Mouse (Mus musculus): ENCODE data around the gene Soga3. TPM values are rescaled to one million over a fixed set of nuclear protein-coding genes. Genes with fewer than 3 reads are reported as not detected.

The Soga3 gene
- total and polyA plus RNA-seq, 2 experiments from 2014 or later, result 0.07 to 2.9 TPM

DNA sequence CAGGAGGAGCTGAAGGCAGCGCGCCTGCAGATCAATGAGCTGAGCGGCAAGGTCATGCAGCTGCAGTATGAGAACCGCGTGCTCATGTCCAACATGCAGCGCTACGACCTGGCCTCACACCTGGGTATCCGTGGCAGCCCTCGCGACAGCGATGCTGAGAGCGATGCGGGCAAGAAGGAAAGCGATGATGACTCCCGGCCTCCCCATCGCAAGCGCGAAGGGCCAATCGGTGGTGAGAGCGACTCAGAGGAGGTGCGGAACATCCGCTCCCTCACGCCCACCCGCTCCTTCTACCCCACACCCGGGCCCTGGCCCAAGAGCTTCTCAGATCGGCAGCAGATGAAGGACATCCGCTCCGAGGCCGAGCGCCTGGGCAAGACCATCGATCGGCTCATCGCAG, 53.2 kb downstream of the Soga3 start:
- Histone ChIP-seq H3K4me1 (ENCODE audit: control insufficient read depth, insufficient read depth) (no peaks in the 10 kb centered on the region), H3K4me2 (ENCODE audit: low read depth, low read length) (no peak overlapping the region), H3K4me3 (ENCODE audit: low read depth, low read length) (no peak overlapping the region), H3K36me3 (replicated peaks; ENCODE audit: control insufficient read depth, insufficient read depth, low read length) (no peaks in the 10 kb centered on the region), H3K27me3 (ENCODE audit: control insufficient read depth, insufficient read depth, low read length) (no peaks in the 10 kb centered on the region), H3K27ac (ENCODE audit: low read depth) (no peak overlapping the region), H3K9me3 (replicated peaks; ENCODE audit: control insufficient read depth, low read length) (no peaks in the 10 kb centered on the region), H3K9ac (replicated peaks; ENCODE audit: low read depth, low read length) (no peak overlapping the region)
- TF ChIP-seq CTCF (IDR thresholded peaks at IDR 0.05; ENCODE audit: low read depth) (no peak), EP300 (IDR thresholded peaks at IDR 0.05; ENCODE audit: low read depth) (no peak)
- ATAC-seq (ENCODE audit: insufficient read depth, low read depth), result no peak
- WGBS, result 93% methylated on average over 33 of the region's 33 CpGs
- no peak for DNase-seq (ENCODE audit: low spot score)

DNA sequence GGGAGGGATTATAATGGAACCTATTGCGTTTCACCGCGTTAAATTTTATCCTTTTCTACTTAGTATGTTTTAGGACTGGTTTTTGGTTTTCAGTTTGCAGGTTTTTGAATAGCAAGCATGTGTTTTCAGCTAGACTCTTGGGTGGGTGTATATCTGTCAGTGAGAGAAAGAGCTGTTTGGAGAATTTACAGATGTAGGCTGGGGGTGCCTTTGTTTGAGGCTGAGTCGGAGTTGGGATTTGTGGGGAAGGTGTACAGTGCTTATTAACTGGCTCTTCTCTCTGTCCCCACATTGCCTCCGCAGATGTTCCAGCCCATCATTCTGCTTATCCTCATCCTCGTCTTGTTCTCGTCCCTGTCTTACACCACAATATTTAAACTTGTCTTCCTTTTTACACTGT, 55.0 kb downstream of the Soga3 start, which contains the start of gene Gm49353:
Gene Gm49353 (plus strand): TSS at position 313 of the 400 bp plus-strand sequence.
- ATAC-seq (ENCODE audit: insufficient read depth, low read depth), result no peak
- no peak within 1 kb of the TSS for H3K27ac ChIP-seq (ENCODE audit: low read depth)
- H3K4me1 ChIP-seq (ENCODE audit: control insufficient read depth, insufficient read depth), result no peaks in the 10 kb centered on the region
- H3K4me3 ChIP-seq (ENCODE audit: low read depth, low read length), result no peak within 1 kb of the TSS
- H3K9ac ChIP-seq (replicated peaks; ENCODE audit: low read depth, low read length), result no peak within 1 kb of the TSS
- H3K9me3 ChIP-seq (replicated peaks; ENCODE audit: control insufficient read depth, low read length), result no peaks in the 10 kb centered on the region
- no peak within 1 kb of the TSS for H3K4me2 ChIP-seq (ENCODE audit: low read depth, low read length)
- no peaks in the 10 kb centered on the region for H3K27me3 ChIP-seq (ENCODE audit: control insufficient read depth, insufficient read depth, low read length)
- no peaks in the 10 kb centered on the region for H3K36me3 ChIP-seq (replicated peaks; ENCODE audit: control insufficient read depth, insufficient read depth, low read length)
- WGBS, result 75% methylated on average over 7 of the region's 7 CpGs
- TF ChIP-seq CTCF (IDR thresholded peaks at IDR 0.05; ENCODE audit: low read depth) (no peak), EP300 (IDR thresholded peaks at IDR 0.05; ENCODE audit: low read depth) (no peak)
- DNase-seq (ENCODE audit: low spot score), result no peak

DNA sequence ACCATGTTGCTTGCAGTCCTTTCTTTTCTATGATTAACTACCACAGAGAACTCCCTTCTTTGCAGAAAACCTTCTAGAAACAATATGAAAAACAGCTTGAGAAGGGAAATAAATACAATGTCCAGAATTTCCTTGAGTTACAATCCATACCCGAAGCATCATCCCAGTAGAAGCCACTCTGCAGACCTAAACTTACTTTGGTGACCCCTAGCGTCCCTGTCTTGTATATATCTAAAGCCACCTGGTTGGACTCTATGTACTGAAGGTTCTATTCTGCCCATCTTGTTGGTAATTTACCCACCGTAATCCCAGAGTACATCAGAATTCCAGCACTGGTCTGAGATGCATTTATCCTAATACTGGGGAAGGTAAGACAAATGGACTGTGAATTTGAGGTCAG, 56.2 kb downstream of the Soga3 start:
- ATAC-seq (ENCODE audit: insufficient read depth, low read depth) (no peak), DNase-seq (ENCODE audit: low spot score) (no peak)
- no peaks in the 10 kb centered on the region for H3K27me3 ChIP-seq (ENCODE audit: control insufficient read depth, insufficient read depth, low read length)
- no peak overlapping the region for H3K4me2 ChIP-seq (ENCODE audit: low read depth, low read length)
- H3K9me3 ChIP-seq (replicated peaks; ENCODE audit: control insufficient read depth, low read length), result no peaks in the 10 kb centered on the region
- 66% methylated on average over 3 of the region's 3 CpGs for WGBS
- no peaks in the 10 kb centered on the region for H3K4me1 ChIP-seq (ENCODE audit: control insufficient read depth, insufficient read depth)
- H3K27ac ChIP-seq (ENCODE audit: low read depth), result no peak overlapping the region
- no peaks in the 10 kb centered on the region for H3K36me3 ChIP-seq (replicated peaks; ENCODE audit: control insufficient read depth, insufficient read depth, low read length)
- no peak for TF ChIP-seq EP300 (IDR thresholded peaks at IDR 0.05; ENCODE audit: low read depth)
- TF ChIP-seq CTCF (IDR thresholded peaks at IDR 0.05; ENCODE audit: low read depth), result no peak
- H3K4me3 ChIP-seq (ENCODE audit: low read depth, low read length), result no peak overlapping the region
- H3K9ac ChIP-seq (replicated peaks; ENCODE audit: low read depth, low read length), result no peak overlapping the region

DNA sequence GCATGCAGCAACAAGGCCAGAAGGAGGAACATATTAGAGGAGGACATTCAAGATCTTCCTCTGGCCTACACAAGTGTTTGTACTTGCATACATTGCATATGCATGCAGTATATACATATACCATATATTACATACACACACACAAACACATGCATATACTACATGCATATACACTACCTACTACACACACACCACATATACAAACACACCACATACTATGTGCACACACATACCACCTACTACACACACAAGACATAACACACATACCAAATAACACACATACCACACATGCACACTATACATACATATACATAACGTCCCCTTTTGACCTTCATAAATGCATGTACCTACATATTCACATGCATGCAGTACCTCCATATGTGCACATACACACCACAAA, 57.0 kb downstream of the Soga3 start:
- no peak for DNase-seq (ENCODE audit: low spot score)
- no peak overlapping the region for H3K9ac ChIP-seq (replicated peaks; ENCODE audit: low read depth, low read length)
- H3K27me3 ChIP-seq (ENCODE audit: control insufficient read depth, insufficient read depth, low read length), result no peaks in the 10 kb centered on the region
- TF ChIP-seq EP300 (IDR thresholded peaks at IDR 0.05; ENCODE audit: low read depth), result no peak
- ATAC-seq (ENCODE audit: insufficient read depth, low read depth), result no peak
- H3K9me3 ChIP-seq (replicated peaks; ENCODE audit: control insufficient read depth, low read length), result no peaks in the 10 kb centered on the region
- no peak overlapping the region for H3K4me2 ChIP-seq (ENCODE audit: low read depth, low read length)
- WGBS, result 54% methylated on average over 1 of the region's 1 CpGs
- H3K36me3 ChIP-seq (replicated peaks; ENCODE audit: control insufficient read depth, insufficient read depth, low read length), result no peaks in the 10 kb centered on the region
- no peaks in the 10 kb centered on the region for H3K4me1 ChIP-seq (ENCODE audit: control insufficient read depth, insufficient read depth)
- H3K27ac ChIP-seq (ENCODE audit: low read depth), result no peak overlapping the region
- H3K4me3 ChIP-seq (ENCODE audit: low read depth, low read length), result no peak overlapping the region

DNA sequence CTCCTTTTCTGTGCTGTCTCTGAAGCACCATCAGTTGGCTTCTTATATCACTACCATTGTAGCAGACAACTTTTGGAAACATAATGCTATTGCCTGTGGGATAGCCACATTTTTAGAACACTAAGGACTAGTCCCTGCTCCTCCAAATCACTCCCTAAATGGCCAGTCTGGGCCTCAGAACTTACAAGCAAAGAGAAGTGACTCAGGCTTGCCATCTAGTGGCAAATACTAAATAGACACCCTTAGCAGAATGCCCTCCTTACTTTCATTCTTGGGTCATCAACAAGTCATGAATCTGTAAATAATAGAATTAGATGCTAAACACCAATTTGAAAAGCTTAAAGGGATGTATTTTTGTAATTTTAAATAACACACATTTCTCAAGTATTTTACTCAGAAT, 63.1 kb downstream of the Soga3 start:
- Histone ChIP-seq H3K36me3 (replicated peaks; ENCODE audit: control insufficient read depth, insufficient read depth, low read length) (no peaks in the 10 kb centered on the region), H3K9me3 (replicated peaks; ENCODE audit: control insufficient read depth, low read length) (no peaks in the 10 kb centered on the region), H3K4me2 (ENCODE audit: low read depth, low read length) (no peak overlapping the region), H3K4me1 (ENCODE audit: control insufficient read depth, insufficient read depth) (no peaks in the 10 kb centered on the region), H3K27ac (ENCODE audit: low read depth) (no peak overlapping the region), H3K27me3 (ENCODE audit: control insufficient read depth, insufficient read depth, low read length) (no peaks in the 10 kb centered on the region), H3K9ac (replicated peaks; ENCODE audit: low read depth, low read length) (no peak overlapping the region), H3K4me3 (ENCODE audit: low read depth, low read length) (no peak overlapping the region)
- DNase-seq (ENCODE audit: low spot score) (peak; percentile 36), ATAC-seq (ENCODE audit: insufficient read depth, low read depth) (no peak)
- TF ChIP-seq EP300 (IDR thresholded peaks at IDR 0.05; ENCODE audit: low read depth) (no peak), CTCF (IDR thresholded peaks at IDR 0.05; ENCODE audit: low read depth) (peak; percentile 57)

DNA sequence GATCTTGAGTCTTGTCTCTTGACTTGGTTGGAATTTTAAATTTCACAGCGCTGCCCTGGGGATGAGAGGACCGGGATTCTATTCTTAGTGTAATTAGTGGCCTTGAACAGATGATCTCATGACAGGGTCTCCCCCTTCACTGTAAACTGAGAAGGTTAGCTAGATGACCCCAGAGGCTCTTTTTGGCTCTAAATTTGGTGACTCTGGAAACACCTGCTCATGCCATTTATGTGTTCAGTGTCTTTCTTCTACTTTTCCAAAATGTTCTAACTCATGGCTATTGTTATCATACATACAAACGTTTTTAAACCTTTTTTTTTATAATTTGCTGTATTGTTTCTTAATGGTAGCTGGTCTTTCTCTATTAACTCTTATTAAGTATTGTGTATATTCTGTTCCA, 65.1 kb downstream of the Soga3 start:
- no peak overlapping the region for H3K9ac ChIP-seq (replicated peaks; ENCODE audit: low read depth, low read length)
- ATAC-seq (ENCODE audit: insufficient read depth, low read depth) (no peak), DNase-seq (ENCODE audit: low spot score) (no peak)
- H3K36me3 ChIP-seq (replicated peaks; ENCODE audit: control insufficient read depth, insufficient read depth, low read length), result no peaks in the 10 kb centered on the region
- no peaks in the 10 kb centered on the region for H3K4me1 ChIP-seq (ENCODE audit: control insufficient read depth, insufficient read depth)
- no peak overlapping the region for H3K4me3 ChIP-seq (ENCODE audit: low read depth, low read length)
- no peaks in the 10 kb centered on the region for H3K9me3 ChIP-seq (replicated peaks; ENCODE audit: control insufficient read depth, low read length)
- TF ChIP-seq CTCF (IDR thresholded peaks at IDR 0.05; ENCODE audit: low read depth) (no peak), EP300 (IDR thresholded peaks at IDR 0.05; ENCODE audit: low read depth) (no peak)
- H3K4me2 ChIP-seq (ENCODE audit: low read depth, low read length), result no peak overlapping the region
- no peak overlapping the region for H3K27ac ChIP-seq (ENCODE audit: low read depth)
- H3K27me3 ChIP-seq (ENCODE audit: control insufficient read depth, insufficient read depth, low read length), result no peaks in the 10 kb centered on the region
- 33% methylated on average over 3 of the region's 3 CpGs for WGBS
